Mouse (Mus musculus): ENCODE measurements around the gene Ccdc9b.

Ccdc9b gene

GRCm38 (mm10) chr2:118745915-118746901 lies 16.3 kb downstream of the Ccdc9b start:
- DNase-seq, result peak; percentile 66

- DNase-seq, result peak; percentile 95
These were observed 17.1 kb downstream of the Ccdc9b start, which contains the start of gene Inafm2 for GRCm38 (mm10) chr2:118745232-118745884. TSS of gene Inafm2 (plus strand) at chr2:118745758.

DNA sequence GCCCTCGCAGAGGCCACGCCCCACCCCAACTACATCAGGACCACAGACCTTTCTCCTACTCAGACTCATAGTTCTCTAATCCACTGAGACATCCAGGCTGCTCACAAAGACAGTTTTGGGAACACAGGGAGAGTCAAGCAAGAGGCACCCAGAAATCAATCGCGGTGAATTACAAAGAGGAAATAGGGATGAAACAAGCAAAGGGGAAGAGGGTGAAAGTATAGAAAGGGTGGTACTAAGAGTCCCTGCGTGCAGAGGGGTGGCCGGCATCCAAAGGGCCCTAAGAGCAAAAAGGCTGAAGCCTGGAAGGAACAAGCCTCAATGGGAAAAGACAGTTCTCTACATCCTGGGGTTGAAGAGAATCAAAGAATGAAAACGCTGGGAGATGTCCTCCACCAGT lies 17.8 kb downstream of the Ccdc9b start:
- DNase-seq, result no peak

- peak; percentile 48 for DNase-seq
These were observed 19.1 kb downstream of the Ccdc9b start for GRCm38 (mm10) chr2:118743261-118743943.

DNA sequence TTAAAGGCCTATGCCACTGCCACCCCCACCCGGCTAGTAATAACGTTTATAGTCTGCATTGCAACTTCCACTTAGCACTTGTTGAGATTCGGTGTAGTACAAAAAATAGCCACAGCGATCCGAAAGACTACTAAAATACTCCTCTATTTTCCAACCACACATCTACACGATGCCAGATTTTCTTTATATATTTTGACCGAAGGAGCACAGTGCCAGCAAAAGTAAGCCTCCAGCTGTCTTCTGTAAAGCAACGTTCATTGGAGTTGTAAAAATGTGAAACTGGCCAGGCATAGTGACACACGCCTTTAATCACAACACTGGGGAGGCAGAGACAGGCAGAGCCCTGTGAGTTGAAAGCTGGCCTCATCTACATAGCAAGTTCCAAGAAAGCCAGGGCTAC lies 21.3 kb downstream of the Ccdc9b start:
- DNase-seq, result no peak

DNA sequence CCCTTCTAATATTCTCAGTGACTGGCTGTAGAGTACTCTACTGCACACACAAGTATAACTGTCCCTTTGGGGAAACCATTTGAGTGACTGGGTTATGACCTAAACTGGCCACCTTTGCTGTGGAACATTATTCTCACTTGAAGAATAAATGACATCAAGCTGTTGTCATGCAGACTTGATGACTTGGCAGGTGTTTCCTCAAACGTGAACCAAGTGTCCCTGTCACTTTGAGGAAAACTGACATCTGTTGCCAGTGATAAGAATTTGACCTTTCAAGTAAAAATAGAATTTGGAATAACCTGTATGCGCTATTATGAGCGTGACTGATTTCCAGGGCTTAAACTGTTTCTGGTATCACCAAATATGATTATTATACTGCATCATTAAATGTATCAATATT lies 22.1 kb downstream of the Ccdc9b start:
- no peak for DNase-seq

- no peak for DNase-seq
These were observed 29.1 kb downstream of the Ccdc9b start for GRCm38 (mm10) chr2:118733341-118733740.

DNA sequence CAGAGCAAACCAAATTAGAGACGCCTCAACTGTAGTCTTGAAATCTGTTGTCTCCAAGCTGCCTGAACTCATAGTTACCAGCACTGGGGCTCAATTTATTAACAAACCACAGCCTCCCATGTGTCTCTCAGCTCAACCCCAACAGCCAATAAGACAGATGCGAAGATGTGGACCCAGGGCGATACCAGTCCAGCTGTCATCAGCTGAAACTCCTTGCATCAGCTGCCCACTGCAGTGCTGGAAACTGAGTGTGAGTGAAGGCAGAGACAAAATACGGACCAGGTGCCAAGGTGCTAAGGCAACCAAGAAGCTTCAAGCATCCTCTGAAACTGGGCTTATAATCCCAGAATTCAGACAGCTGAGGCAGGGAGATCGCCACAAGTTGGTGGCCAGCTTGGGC lies 30.5 kb downstream of the Ccdc9b start:
- no peak for DNase-seq

DNA sequence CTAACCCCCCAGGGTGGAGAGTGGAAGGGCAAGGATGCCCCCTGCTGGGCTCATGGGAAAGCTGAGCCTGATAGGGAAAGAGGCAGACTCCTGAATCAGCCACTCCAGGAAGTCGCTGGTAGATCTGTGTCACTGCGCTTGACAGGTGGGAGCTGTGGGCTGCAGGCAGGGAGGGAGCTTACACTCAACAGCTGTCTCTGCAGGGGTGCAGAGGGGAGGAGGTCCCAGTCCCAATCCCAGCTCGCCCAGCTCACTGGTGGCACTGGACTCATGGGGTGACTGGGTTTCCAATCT lies 31.9 kb downstream of the Ccdc9b start:
- no peak for DNase-seq

DNA sequence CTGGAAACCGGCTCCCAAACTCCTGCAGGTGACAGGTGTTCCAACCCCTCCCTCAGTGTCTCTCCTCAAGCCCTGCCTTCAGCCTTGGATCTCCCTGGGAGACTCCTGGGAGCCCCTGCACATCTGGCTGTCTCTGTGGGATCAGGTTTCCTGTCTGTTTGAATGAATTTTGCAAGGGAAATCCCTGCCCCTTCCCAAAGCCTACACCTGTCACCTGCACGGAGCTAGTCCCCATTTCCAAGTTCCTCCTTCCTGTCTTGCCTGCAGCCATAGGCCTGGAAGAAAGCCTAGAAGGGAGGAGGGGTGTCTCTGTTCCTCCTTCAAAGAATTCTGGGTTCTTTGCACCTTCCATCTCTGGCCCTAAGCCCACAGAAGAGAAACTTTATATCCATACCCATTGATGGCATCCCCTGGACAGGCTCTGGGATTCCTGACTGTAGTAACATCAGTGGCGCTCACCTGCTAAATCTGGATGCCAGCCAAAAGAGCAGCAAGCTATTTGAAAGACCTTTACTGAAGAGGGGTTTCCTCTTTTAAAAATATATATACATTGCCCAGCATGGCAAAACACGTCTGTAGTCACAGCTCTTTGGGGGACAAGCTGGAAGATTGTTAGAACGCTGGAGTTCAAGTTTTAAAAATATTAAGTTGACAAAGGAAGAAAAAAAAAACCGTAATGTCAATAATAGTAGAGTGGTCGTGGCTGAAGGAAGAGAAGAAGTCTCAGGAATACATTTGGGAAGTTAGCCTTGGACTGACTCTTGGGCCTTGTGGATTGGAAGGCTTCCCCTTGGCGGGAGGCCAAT lies 32.4 kb downstream of the Ccdc9b start:
- no peak for DNase-seq

DNA sequence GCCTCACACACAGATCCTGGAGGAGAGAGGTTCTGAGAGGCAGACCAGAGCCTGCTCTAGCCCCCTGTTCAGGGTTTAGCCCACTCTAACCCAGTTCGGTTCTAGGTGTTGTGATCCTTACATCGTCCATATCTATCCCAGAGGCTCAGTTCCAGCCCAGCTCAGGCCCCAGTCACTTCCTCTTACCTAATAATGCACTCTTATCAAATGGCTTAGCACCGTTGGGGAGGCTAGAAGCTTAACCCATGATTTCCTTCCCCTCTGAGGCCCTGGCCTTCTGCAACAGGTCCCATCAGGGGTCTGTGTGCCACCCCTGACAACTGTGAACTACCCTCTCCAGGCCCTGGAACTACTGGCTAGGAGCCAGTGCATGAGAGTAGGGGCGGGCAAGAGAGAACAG lies 33.3 kb downstream of the Ccdc9b start:
- DNase-seq, result no peak

DNA sequence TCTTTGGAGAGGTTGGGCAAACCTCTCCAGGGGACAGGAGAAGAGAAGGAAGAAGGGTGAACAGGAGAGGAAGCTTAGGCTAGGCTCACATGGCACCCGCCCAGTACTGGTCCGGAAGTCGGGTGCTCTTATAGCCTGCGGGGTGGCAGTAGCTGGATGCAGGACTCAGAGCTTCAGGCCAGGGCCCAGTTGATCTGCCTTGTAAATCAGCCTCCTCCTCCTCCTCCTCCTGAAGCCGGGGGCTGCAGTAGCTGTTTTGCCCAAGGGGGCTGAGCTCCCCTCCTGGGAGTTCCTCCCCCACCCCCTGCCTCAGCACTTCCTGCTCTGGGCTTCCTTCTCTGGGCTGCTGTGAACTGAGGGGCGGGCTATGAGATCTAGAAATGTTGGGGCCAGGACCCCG lies 34.1 kb downstream of the Ccdc9b start, which contains the start of gene Plcb2:
TSS of gene Plcb2 (minus strand) at position 102 of the 400 bp plus-strand sequence.
- no peak for DNase-seq

DNA sequence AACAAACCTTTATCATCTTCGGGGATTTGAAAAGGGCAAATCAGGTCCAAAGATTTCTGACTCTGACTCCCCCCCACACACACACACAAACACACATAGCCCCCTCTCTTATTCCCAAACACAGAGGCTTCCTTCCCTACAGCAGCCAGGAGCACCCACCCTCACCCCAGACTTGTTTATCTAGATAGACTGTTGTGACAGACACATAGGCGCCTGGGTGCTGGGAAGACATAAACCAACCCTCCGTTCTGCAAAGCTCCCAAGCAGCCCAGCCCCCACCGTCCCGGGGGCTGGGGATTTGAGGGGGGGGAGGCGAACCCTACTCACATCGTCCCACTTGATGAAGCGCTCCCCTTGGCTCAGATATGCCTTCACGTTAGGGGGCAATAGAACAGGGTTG lies 34.5 kb downstream of the Ccdc9b start:
- no peak for DNase-seq

DNA sequence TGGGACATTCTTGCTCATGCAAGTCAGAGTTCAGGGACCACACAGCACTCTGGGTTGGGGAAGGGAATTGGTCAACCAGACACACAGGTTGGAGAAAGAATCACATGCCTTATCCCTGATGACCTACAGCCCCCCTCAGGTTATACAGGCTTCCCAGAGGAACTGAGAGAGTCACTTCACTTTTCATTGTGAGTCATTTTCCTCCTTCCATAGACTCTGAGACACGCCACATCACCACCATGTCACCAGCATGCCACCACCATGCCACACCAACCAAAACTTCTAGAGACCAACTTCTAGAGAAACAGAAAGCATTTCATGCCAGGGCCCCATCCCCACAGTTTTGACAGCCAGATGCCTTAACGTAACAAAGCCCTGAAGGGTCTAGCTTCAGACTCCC lies 35.6 kb downstream of the Ccdc9b start:
- no peak for DNase-seq

- DNase-seq, result no peak
These were observed 37.0 kb downstream of the Ccdc9b start for GRCm38 (mm10) chr2:118725511-118725910.

DNA sequence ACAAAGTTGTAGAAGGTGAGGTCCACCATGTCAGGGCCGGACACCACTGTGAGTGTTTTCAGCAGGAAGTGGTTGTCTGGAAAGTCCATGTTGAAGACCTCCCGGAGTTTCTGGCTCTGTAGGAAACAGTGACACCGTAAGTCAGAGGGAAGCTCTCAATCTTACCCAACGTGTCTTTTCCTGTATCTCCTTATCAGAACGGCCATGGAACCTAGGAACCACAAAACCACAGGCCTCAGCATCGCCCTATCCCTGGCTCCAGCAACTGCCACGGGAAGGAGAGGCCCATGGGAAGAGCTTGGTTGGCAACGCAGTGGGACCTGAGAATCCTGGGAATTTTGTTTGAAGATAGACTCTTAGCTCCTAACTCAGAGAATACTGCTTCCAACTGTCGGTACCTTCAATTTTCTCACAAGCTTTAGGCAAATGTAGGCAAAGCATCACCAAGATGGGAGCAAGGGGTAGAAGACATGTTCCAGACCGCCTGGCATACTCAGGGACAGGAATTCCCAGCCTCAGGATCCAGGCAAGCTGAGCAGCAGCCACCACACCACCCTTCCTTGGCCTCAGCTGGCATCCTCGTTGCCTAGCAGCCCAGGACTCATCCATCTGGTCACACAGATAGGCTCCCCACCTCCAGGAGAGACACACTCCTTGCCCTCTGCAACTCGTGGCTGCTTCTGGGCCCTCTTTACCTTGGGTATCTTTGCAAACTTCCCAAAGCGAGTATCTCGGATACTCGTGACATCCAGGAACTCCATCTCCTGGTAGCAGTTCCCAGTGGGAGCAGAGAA lies 38.6 kb downstream of the Ccdc9b start:
- no peak for DNase-seq

- DNase-seq, result no peak
These were observed 45.8 kb downstream of the Ccdc9b start for GRCm38 (mm10) chr2:118716677-118717076.

GRCm38 (mm10) chr2:118714230-118714629 lies 48.2 kb downstream of the Ccdc9b start:
- DNase-seq, result no peak

DNA sequence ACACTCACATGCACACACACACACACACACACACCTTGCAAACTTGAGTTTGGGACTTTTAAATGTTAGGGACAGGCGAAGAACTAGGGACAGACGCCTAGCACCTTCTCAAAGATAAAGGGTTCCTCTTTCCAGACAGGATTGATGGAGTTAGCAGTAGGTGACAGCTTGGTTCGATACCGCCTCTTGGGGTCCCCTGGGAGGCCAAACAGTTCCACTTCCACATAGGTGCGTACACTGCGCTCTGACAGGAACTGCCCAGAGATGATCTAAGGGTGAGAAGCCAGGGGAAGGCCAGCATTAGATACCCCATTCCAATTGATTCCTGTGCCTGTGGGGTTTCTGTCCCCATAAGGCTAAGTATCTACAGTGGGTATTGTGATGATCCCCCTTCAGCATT lies 48.8 kb downstream of the Ccdc9b start:
- DNase-seq, result no peak

DNA sequence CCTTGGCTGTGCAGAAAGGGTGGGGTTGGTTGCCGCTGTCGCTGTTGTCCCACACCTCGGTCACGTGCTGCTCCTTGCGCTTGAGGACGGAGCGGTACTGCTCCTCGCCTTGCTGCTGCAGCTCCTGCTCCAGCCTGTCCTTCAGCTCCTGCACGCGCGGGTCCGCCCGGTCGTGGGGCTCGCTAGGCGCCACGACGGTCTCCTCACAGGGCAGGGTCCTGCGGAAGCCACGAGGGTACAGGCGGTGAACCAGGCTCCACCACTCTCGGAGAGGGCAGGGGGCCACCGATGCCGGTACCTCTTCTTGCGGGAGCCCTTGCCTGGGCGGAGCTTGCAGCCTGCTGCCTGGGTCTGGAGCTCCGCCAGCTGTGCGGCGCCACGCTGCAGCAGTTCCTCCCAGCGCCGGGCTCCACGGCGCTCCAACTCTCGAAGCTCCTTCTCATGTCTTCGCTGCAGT lies 51.4 kb downstream of the Ccdc9b start:
- no peak for DNase-seq

DNA sequence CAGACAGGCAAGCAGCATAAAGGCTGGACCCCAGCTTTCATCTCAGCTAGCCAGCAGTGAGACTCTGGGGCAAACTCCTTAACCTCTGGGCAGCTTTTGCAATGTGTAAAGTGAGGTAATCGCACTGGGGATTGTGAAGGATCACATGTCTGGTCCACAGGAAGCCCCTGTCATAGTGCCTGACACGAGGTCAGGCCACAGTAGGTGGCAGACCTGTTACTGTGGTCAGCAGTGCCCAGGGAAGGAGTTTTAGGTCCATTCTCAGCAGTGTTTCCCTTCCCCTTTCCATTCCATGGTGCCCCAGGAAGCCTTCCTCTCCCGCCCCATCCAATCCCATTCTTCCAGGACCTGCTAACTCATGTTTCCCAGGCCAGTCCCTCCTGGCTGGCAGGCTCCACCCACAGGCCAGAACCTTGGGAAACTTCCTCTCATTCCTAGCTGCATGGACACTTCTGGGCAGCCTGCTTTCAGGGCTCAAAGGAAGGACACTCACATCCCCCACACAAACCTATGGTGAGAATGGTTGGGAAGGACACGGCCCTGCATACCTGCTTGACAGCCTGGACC lies 52.7 kb downstream of the Ccdc9b start:
- DNase-seq, result no peak
